Mouse (Mus musculus): ENCODE data around the gene Fat1.

Gene Fat1

DNA sequence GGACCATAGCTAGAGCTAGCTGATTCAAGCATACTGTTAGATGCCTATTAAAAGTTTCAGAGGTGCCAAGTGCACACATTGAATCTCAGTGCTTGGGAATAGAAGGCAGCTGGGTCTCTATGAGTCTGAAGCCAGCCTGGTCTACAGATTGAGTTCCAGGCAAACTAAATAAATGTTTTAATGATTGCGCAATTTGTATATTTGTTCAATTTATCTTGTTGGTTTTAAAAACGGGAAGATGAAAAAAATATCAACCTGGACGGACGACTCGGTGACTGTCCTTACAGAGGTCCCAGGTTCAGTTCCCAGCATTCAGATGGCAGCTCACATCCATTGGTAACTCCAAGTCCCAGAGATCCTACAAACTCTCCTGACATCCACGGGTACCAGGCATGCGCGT is 135.7 kb downstream of the Fat1 start:
- no peak for DNase-seq

DNA sequence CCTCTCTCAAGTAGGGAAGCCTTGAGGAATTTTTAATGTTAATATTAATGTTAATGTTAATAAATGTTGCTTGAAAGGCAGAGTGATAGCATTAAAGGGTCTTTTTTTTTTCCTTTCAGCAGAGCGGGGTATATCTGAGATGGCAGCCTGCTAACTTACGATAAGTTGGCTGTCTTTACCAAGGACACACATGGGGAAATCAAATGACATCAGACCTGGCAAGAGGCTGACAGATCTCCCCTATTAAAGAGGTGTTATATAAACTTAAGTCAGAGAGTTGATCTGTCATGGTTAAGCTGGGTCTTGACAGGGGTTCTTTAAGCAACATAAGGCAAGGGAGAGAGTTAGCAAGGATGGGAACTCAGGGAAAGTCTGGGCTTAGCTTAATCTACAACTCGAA is 145.6 kb downstream of the Fat1 start:
- no peak for DNase-seq

DNA sequence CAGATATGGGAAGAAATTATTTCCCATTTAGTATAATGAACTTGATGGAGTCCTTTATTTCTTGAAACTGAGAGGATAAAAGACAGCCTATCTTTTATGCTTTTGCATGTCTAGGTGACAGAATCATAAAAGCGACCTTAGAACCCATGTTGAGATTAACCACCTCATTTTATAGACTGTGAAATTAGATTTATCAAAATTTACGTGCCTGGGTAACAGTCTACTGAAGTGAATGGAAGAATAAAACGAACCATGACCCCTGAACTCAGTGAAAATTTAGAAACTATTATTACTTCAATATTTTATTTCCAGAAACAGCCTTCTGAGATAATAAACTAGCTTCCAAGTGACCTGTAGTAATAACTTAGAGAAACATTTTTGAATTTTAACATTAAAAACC is 158.4 kb downstream of the Fat1 start:
- no peak for DNase-seq
